Mouse (Mus musculus) heart, adult 11 months (tissue): ENCODE measurements around the gene Mesd.

Source experiments
- DNase-seq: peaks from one replicate; pipeline ENCODE4 v3.0.0; 2022

The Mesd gene

DNA sequence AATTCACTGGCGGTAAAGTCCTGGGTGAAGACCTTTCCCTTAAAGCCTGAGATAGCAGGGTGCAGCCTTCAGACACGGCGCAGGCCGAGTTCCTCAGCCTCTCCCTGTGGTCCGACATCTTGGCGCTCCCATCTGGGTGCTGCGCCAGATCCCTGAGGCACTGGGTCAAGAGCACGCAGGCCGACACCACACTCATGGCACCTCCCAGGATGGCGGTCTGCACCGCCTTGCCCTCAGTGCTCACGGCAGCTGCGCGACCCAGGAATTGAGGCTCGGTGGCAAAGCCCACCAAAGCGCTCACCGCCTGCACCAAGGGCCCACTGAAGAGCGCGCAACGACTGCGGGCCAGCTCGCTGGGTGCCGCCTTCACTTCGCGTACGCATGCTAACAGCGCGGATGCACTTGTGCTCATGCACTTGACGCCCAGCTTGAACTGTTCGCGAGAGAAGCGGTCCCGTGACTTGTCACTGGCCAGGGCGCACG lies 2.1 kb upstream of the Mesd start:
- peak; percentile 95 for DNase-seq

DNA sequence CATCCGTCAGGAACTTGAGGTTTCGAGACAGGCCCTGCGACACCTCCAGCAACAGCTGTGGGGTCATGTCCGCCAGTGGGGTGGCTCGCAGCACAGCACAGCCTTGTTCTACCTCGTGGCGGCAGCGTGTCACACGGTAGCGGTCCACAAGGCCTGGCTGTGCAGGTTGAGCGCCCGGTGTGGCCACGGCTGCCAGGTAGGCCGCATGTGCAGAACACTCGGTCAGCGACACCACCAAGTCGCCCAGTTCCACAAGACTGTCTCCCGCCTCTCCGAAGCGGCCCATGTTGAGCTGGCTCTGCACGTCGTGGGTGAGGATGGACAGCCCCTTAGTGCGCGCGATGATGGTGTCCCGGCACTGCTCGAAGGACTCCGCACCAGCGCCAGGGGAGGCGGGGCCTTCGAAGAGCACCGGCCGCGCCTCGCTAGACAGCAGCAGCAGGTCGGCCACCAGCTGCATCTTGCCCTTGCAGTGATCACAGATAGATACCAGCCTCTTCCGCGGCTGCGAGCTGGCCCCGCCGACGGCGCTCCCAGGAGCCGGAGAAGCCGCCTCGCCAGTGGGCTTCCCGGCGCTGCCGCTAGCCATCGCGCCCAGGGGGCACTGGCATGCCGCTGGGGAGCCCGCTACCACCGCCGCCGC lies 1.5 kb upstream of the Mesd start:
- peak; percentile 98 for DNase-seq

DNA sequence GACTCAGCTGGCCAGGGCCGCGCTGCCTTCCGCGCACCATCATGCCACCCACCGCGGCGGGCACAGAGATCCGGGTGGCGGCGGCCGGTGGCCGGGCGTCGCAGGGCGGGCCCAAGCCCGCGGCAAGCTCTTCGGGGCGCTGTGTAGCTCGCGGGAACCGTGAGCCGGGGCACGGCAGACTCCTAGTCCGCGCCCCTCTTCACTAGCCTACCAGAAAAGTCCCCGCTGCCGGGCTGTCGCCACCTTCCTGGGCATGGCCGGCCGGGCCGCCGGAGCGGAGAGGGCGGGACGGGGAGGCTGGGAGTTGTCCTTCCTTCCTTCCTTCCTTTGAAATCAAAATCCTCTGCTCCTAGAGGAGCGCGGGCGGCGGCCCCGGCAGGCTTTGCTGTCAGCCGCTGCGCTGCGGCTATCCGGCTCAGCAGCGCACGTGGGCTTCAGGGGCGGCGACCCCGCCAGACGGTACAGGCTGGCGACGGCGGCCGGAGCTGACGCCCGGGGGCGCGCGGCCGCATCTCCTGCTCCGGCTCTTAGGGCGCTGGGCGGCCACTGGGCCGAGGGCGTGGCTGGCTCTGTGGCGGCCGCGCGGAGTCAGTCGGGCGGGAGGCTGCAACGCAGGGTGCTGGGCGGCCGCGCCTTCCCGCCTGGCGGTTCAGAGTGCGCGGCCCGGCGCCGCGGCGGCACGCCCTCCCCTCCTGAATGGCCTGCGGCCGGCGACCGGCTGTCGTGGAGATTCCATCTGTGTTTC lies 818 bp upstream of the Mesd start:
- DNase-seq = peak; percentile 99

DNA sequence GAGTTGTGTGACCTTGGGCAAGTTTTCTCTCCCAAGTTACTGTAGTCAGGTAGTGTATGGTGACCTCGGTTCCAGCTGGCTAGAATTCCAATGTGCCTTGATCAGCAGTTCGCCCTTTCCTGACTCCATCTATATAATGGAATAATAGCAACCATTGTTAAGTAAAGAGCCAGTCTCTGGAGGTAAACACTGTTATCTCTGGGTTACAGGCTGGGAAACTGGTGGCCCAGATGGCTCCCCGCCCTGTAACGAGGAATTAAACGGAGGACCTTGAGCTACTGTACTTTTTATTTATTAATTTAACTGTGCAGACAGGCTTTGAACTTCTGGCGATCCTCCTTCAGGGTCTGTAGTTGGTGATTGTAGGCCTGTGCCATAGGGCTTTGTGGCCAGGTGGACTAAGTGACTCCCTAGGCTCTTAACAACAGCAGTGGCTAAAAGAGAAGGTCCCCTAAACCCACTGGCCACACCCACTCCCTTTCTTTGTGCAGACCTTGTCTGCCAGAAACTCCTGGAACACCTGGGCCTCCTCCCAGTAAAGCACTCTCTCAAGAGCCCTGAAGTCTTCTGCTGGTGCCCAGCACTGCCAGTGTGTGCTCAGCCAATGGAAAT lies 761 bp downstream of the Mesd start:
- peak; percentile 93 for DNase-seq

DNA sequence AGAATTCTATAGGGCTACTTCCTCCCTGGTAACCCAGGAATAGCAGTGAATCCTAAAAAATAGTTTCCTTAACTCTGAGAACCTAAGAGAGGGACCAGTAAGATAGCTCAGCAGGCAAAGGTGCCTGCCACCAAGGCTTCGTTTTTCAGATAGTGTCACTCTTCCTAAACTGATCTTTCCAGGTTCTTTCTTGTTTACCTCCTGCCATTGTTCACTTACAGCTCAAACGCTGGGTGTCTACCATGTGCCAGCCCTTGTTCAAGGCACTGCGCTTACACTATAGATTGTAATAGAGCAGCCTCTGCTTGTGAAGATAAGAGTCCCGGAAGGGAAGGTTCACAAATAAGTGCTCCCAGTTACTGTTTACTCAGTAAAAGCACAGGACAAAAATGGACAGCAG lies 1.6 kb downstream of the Mesd start:
- no peak for DNase-seq

DNA sequence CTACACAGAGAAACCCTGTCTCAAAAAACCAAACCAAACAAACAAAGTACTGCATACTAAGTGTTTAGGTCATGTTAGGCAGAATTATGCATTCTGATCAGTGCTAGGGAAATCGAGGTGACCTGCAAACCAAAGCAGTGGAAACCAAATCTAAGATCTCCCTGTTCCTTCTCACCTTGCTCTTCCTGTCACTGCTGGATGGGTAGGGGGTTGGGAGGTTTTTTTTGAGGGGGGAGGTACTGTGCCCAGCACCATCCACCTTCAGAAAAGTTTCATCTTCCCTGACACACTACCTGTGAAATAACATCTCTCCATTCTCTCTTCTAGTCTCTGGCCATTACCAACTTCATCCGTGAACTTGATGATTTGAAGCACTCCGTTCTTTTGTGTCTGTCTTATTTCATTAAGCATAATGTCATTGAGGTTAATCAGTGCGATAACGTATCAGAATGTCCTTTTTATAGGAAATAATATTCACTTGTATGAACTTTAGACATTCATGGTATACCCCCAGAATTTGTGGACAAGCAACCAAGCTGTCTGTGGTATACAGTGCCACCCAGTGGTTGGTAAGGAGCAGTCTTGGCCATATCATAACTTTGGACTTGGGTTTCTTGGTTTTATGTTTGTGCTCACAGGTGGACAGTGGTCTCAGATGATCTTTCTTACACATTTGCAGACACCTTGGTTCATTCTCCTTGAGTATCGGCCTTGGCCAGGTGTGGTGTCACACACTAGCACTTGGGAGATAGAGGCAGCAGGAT lies 2.3 kb downstream of the Mesd start:
- DNase-seq = peak; percentile 79

DNA sequence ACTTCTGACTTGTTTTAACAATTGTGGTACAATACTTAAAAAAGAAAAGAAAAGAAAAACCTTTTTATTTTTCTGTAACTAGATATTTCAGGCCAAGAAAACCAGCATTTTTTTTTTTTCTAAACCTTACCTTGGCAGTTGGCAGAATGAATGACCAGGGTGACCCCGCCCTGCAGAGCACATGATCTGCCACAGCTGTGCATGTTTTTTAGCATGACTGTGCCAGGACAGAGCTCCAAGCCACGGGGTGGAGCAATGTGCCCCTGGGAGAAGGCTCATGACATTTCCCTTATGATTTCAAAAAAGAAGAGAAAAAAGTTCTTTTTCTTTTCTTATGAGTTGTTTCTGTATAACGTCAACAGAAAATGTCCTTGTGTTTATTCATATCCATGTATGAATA lies 5.1 kb downstream of the Mesd start:
- peak; percentile 98 for DNase-seq

DNA sequence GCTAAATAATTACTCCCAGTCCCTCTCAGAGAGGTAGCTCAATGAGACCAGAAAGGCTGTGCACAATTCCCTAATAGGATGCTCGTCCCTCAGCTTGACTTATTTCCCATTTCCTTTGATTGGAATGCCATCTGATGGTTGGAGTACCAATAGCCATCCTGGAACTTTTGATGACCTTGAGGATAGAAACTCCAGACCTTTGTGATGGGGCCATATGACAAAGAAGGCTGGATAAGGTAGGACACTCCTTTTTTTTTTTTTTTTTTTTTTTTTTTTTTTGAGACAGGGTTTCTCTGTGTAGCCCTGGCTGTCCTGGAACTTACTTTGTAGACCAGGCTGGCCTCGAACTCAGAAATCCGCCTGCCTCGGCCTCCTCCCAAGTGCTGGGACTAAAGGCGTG lies 5.7 kb downstream of the Mesd start:
- DNase-seq = peak; percentile 73

DNA sequence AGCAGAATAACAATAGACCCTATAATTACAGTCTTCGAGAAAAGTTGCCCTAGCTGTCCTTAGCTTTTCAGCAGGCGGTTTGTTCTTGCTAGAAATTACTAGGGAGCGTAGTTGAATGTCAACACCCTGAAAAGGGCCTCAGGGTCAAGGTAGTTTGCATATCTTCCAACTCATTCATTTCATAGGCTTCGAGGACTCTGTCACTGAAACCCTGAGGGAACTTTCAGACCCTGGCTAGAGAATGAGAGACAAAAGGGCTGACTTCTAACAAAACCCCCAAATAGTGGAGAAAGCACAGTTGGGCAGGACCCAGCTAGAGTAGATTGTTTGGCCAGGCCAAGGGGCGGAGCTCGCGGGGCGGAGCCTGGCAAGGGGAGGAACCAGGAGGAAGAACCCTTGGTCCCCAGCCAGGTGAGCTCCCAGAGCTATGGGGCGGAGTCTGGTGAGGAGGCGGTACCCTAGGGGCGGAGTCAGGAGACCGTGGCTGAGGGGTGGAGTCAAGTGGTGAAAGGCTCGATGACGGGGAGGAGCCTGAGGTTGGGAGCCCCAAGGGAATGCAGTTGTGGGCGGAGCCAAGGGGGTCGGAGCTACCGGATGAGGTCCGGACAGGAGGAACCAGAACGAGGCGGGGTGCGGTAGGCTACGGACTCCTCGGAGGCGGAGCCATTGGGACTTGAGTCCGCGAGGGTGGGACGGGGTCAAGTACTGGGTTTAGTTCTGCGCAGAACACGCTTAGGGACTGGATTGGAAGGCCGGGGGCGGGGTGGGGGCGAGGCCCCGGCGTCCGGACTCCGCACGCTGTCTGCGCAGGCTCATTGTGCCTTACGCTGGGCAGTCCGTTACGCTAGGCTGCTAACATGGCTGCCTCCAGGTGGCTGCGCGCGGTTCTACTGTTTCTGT lies 7.4 kb downstream of the Mesd start:
- peak; percentile 100 for DNase-seq

DNA sequence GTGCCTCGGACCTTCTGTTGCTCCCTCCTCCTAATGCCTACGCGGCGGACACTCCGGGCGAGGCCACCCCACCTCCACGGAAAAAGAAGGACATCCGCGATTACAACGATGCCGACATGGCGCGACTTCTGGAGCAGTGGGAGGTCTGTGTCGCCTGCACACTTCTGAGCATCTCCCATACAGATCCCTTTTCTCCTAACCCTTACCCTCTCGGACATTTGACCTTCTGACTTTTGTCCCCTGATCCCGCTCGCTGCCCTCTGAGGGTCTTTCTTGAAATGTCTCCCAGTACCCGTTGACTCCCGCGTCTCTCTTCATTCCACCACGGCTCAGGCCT lies 8.0 kb downstream of the Mesd start:
- no peak for DNase-seq

DNA sequence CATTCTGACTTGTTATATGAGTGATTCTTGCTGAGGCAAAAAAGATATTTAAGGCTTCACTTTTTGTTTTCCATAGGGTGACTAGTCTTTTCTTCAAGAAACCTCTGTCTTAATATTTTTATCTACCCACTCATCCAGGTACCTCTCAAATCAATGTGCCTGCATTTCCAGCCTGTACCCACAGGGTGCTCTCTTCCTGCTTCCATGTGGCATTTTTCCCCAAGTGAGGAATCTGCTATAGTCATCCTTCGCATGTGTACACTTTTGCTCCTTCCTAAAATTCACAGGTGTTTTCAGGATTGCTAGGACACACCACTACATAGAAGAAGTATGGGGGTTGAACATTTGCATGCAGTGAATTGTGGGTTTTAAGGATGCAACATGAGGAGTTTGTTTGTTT lies 10.1 kb downstream of the Mesd start:
- DNase-seq = no peak

DNA sequence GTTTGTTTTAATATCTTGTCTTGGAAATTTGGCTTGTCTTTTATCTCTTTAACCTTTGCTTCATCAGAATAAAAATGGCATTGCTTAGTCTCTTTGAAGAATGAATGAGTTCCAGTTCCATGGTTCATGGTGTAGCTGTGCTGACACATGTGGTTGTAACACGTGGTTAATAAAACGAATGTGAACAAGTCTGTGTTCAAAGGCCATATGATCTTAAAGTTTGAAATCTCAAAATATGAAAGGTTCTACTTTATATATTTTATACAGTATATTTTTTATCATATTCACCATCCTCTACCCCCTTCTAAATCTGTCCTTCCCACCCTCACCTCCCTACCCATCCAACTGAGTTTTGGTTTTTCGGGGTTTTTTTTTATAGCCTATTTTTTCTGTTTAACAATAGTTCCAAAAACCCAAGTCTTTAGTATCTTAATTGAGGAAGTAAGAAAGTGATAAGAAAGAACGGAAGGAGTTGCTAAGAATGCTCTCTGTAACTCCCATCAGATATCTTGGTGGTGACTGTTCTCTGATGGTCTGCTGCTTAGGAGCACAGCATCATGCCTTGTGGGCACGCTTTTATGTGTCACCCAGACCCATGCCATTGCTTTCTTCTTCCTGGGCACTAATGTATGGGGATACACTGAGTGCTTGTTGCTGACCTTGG lies 11.9 kb downstream of the Mesd start:
- no peak for DNase-seq

DNA sequence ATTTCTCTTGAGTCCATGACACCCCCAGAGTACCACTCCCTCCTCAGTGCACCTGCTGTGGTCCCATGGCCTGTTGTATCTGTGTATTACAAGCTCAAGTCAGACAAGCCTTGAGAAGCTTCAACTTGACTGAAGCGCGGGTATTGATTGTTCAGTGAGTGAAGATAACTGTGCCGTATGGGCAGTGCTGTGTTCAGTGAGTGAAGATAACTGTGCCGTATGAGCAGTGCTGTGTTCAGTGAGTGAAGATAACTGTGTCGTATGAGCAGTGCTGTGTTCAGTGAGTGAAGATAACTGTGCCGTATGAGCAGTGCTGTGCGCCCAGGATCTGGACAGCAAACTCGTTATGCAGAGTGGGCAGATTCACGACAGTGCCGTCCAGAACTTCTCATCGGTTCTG lies 14.0 kb downstream of the Mesd start:
- peak; percentile 49 for DNase-seq

DNA sequence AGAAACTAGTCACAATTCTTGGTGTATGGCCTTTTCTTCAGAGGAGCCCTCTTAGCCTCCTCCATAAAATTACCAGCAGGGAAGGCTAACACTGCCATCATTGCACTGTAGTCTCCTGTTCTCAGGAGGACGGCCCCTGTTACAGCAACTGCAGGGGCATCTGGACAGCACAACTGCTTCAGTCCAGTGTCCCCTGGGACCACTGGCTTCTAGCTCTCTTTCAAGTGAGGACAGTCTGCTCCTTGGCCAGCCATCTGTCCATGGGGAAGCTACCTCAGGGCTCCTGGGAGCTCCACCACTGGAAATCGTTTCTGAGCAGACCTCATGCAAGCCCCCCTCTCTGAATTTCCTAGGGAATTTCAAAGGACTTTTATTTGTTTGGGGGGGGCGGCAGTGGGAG lies 16.3 kb downstream of the Mesd start:
- DNase-seq = peak; percentile 81

DNA sequence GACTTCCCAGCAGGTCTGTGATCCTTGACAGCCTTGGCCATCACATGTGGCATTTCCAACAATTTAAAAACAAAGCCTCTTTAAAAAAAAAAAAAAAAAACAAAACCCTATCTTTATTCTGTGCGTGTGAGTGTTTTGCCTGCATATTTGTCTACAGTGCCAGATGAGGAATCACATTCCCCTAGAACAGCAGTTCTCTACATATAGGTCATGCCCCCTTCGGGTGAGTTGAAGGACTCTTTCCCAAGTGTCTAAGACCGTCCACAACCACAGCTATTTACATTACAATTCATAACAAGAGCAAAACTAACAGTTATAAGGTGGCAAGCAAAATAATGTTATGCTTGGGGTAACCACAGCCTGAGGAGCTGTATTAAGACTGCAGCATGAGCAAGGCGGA lies 17.2 kb downstream of the Mesd start:
- no peak for DNase-seq

DNA sequence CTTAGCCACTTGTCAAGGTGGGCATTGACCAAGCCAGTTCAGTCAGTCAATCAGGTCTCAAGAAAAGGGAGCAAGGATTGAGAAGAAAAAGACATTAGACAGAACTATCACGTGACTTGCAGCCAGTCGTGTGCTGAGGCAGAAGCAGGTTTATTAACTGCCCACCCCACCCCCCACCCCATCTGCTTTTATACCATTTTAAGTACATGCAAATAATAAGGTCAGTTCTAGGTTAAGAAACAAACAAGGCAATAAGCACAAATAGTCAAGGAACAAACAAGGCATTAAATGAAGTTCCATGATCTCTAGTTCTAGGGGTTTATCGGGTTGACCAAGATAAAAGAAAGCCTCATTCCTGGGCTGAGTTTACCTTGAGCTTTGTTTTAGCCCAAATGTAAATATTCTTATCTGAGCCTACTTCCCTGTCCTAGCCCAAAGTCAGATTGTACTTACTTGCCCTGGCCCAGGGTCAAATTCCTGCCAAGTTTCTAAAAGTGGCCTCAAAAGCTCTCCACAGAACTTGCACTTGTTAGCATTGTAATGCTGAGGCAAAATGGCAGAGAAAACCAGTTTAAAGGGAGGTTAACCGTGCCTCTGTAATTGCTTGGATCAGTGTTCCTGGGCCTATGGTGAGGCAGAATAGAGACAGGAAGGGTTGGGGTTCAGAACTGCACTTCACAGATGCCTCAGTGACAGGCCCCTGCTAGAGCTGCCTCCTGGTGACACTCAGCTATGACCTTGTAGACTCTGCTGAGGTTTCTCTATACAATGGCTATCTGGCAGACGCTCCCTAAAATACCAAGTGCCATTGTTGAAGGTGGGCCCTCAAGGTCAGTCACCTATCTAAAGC lies 18.3 kb downstream of the Mesd start:
- DNase-seq = no peak

DNA sequence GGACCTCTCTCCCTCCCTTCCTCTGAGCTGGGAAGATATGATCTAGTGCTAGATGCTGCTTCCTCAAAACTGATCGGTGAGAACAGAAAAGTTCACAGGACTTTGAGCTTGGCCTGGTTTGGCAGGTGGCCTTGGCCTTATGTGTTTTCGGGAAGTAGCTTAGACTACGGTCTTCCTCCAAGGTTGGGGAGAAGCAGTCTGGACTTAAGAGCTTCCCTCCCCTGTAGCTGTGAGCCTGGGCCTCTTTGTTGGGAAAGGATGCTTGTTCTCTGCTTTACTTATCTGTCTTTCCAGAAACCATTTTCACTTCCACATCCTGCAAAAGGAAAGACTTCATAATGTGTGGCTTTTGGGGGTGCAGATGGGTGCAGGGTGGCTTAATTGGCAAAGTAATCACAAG lies 20.6 kb downstream of the Mesd start:
- peak; percentile 15 for DNase-seq

DNA sequence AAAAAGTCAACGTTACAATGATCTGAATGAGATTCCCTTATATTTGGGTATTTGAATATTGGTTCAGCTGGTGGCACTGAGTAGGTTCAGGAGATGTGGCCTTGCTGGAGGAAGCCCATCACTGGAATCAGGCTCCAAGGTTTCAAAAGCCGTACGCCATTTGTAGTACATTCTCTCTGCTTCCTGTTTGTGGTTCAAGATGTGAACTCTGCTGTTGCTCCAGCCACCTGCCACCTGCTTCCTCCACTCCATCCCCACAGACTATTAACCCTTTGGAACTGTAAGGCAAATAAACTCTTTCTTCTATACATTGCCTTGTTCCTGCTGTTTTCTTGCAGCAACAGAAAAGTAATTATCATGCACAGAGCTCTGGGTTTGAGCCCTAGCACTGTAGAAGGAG lies 27.6 kb downstream of the Mesd start:
- no peak for DNase-seq

DNA sequence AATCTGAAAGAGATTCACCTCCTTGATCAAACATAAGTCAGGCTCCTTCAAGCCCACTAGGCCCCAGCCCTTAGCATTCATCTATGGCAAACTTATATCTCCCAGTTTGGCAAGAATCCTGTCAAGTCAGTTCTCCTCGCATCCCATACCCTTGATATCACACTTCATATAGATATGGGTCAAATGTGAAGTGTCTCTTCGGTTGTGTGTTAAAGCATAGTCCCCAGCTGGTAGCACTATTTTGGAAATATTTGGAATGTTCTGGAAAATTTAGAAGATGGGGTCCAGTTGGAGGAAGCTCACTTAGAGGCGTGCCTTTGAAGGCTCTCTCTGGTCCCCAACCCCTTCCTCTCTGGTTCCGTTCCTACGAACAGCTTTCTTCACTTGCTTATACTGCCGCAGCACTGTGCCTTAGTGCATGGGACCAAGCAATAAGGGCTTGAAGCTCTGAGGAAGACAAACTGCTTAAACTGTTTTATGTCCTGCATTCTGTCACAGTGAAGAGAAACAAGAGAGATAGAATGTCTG lies 29.2 kb downstream of the Mesd start:
- DNase-seq = no peak

DNA sequence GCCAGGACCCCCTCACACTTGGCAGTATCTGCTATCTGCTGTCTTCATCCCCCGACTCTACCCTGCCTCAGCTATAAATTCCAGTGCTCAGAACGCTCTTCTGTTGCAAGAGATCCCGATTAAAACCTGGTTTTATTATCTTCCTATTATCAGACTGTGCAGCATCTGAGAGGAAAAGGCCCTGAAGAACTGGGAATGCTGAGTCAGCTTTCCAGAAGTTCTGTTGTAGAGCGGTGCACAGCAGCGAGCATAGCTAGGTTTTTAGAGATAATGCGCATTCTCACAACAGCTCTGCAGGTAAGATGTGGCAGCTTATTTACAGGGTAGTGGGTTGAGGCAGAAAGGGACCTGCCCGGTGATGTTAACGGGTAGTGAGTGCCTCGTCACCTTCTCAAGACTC lies 29.7 kb downstream of the Mesd start:
- no peak for DNase-seq

DNA sequence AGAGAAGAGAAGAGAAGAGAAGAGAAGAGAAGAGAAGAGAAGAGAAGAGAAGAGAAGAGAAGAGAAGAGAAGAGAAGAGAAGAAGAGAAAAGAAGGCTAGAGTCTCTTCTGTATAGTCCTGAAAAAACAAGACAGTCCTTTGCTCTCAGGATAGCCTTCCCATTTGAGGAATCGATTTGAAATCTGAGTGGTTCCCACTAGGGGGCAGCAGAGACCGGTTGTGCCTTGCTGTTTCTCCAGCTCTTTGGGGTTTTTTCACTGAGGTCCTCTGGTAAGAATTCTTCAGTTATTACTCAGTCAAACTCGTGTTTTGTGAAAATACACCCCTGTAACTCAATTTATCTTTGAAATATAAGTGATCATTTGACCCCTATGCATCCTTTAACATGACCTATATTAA lies 30.3 kb downstream of the Mesd start:
- no peak for DNase-seq
